Mouse (Mus musculus): ENCODE data around the gene Prpf19. TPM values are rescaled to one million over a fixed set of nuclear protein-coding genes. Genes with fewer than 3 reads are reported as not detected.
A peak's percentile ranks its signal among the peaks of the same experiment; 100 is the strongest.

Prpf19 gene
- total RNA-seq, 2 experiments from 2014 or later: 198 to 199 TPM

DNA sequence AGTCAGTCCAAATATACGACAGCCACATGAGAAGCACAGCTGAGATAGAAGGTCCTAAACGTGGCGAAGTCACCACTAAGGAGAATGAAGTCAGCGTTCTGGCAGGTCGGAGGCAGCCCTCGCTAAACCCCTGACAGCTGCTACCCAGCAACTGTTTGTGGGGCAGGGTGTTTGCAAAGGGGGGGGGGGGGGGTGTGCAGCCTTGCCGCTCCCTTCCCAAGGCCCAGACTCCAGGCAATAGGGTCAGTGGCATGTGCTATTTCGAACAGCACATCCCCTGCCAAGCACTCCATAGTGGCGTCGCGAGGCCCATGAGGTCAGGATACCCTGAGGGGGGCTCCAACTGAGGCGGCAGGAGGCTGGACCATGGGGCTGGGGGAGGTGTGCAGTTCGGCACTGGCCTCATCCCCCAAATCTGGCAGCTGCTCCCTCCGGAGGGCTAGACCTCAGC, 14.0 kb upstream of the Prpf19 start:
- intact Hi-C loops (cut with DNase I): loop anchor here (5.0 kb wide), 1 partner anchor 169 kb away; no protein-coding TSS in a partner anchor
- no peak for DNase-seq (ENCODE audit: extremely low spot score in 1 of 2, low spot score in 2 of 2)

DNA sequence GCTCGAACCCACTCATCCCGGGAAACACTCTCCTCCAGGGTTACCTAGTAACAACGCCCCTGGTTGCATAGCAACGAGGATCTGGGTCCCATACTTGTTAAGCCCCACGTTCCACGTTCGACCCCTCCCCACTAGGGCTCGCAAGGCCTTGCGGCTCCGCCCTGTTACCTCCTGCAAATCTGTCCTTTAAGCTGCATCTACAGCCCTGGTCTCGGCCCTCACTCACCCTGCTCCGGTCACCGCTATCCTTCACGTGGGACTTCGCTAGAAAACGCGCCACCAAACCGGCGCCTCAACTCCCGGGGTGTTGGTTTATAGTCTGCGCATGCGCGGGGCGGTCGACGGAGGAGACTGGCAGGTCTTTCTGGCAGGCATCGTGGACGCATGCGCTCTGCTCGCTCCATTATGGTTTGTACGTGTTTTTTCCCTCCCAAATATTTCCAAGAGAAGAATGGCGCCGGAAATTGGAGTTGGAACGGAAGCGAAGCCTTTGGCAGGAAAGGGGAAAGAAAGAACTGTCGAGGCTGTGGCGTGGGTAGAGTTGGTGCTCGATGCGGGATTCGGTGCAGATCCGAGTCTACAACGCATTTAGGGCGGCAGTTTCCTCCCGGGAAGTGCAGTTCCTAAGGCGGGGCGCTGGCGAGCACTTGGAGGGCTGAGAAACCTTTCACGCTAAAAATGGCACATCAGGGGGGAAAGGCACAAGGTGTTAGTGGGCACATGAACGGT, 13.4 kb upstream of the Prpf19 start, which contains the start of gene Tmem109:
Gene Tmem109, minus strand, starts transcription at position 576 of the 729 bp plus-strand sequence.
- DNase-seq (ENCODE audit: extremely low spot score in 1 of 2, low spot score in 2 of 2): peak; percentile 91 to 96
- intact Hi-C loops (cut with DNase I): loop anchor here (5.0 kb wide), 1 partner anchor 169 kb away; no protein-coding TSS in a partner anchor

DNA sequence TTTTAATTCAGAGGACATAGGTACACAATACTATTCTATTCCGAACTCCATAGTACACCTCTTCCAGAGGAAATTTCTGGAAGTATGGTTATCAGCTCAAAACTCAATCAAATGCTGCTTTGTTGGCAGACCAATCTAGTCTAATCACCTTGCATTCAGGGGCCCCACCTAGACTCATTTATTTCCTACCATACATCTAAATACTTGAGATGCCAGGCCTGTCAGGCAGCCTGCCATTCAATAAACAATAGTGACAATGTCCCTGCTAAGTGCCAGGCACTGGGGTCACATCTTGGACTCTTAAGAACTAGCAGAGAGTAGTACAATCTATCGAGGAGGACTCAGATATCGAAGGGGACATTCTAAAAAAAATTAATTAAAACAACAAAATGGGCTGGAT, 2.8 kb upstream of the Prpf19 start:
- intact Hi-C loops (cut with DNase I): no loop called here
- DNase-seq (ENCODE audit: extremely low spot score in 1 of 2, low spot score in 2 of 2): no peak

DNA sequence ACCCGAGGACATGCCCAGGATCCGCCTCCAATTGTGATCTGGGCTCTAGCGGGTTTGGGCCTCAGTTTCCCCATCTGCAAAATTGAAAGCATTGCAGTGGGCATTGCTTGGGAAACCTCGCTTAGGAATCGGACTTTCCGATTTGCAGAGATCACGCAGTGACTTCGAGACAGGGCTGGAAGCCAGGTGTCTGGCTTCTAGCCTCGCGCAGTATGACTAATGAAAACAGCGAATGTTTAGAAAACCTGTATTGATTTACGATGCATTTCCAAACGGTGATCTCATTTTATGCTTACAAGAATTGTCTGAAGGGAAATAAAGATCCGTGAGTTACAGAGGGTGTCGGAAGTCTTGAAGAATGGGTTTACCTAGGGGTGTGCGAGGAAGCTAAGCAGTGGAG, 677 bp downstream of the Prpf19 start:
- no peak for DNase-seq (ENCODE audit: extremely low spot score in 1 of 2, low spot score in 2 of 2)
- intact Hi-C loops (cut with DNase I): loop anchor here (5.0 kb wide), 1 partner anchor 52 kb away; the partner anchor contains the start of gene Ccdc86

DNA sequence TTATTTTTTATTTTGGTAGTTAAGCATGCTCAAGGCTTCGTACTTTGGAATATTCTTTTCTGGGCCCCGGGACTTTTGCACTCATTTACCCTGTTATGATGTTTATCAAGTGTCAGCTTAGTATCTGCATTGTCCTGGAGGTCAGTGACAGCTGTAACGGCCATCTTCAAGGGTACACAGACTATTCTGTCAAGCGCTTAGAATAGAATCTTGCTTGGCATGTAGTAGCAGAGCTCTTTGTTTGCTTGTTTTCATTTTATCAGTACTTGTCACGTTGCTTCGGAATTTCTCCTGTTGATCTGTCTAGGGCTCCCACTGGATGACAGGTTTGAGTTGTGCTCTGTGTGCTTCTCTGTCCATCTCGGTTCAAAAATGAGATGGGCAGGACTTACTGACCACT, 1.8 kb downstream of the Prpf19 start:
- intact Hi-C loops (cut with DNase I): loop anchor here (5.0 kb wide), 1 partner anchor 50 kb away; the partner anchor contains the start of gene Ccdc86
- no peak for DNase-seq (ENCODE audit: extremely low spot score in 1 of 2, low spot score in 2 of 2)

DNA sequence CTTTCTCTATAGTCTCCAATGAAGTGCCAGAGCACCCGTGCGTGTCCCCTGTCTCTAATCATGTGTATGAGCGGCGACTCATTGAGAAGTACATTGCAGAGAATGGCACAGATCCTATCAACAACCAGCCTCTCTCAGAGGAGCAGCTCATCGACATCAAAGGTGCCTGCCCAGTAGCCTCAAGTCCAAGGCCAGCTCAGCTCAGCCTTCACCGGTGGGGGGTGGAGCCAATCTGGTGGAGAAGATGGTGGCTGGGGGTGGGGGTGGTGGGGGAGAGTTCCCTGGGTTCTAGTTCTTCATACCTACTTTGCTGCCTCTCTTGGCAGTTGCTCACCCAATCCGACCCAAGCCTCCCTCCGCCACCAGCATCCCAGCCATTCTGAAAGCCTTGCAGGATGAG, 2.5 kb downstream of the Prpf19 start:
- intact Hi-C loops (cut with DNase I): loop anchor here (5.0 kb wide), 1 partner anchor 50 kb away; the partner anchor contains the start of gene Ccdc86
- DNase-seq (ENCODE audit: extremely low spot score in 1 of 2, low spot score in 2 of 2): no peak

DNA sequence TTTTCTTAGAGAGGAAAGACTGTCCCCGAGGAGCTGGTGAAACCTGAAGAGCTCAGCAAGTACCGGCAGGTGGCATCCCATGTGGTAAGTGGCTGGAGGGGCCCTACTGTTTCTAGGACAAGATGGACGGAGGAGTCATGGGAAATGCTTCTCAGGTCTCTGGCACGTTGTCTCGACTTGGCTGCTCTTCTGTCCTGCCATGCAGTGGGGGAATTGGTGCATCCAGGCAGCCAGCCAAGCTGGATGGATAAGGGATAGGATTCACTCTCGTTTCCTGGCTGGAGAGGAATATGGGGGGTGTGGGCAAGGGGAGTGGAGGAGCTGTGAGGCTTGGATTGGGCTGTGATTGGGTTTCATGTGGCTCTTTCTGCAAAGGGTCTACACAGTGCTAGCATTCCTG, 5.3 kb downstream of the Prpf19 start:
- intact Hi-C loops (cut with DNase I): no loop called here
- DNase-seq (ENCODE audit: extremely low spot score in 1 of 2, low spot score in 2 of 2): peak in 1 of 2 experiments; percentile 56

DNA sequence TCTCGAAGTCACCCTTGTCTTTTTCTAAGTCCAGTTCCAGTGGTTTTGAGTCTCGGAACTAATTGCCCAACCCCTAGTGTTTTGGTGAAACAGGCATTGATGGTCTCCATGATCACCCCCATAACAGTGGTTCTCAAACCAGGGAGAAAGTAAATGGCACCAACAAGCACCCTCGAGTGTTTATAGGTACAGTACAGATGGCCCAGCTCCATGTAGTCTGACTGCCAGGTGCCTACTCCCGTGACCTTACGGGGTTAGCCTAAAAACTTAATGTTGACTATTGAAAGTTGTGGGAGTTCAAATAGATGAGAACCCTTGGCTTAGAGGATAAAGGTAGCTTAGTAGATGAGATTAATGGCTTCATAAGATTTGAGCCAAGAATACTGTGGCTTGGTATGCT, 6.0 kb downstream of the Prpf19 start:
- intact Hi-C loops (cut with DNase I): no loop called here
- DNase-seq (ENCODE audit: extremely low spot score in 1 of 2, low spot score in 2 of 2): no peak

DNA sequence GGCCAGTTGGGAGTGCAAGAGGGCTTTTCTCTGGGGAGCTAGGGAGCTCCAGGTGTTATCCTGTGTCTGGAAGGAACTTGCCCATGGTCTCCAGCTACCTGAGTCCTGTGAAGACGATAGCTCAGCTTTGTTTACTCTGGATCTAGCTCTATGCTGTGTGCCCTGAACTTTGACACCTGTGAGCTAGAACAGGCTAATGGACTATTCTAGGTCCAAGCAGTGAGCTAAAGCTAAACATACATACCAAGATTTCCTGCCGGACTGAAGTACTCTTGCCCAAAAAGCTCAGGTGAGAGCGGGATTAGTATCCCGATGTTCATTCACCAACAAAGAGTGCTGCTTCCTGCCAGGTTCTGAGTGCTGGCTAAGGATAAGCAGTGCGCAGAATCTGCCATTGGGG, 9.5 kb downstream of the Prpf19 start:
- DNase-seq (ENCODE audit: extremely low spot score in 1 of 2, low spot score in 2 of 2): no peak
- intact Hi-C loops (cut with DNase I): no loop called here

DNA sequence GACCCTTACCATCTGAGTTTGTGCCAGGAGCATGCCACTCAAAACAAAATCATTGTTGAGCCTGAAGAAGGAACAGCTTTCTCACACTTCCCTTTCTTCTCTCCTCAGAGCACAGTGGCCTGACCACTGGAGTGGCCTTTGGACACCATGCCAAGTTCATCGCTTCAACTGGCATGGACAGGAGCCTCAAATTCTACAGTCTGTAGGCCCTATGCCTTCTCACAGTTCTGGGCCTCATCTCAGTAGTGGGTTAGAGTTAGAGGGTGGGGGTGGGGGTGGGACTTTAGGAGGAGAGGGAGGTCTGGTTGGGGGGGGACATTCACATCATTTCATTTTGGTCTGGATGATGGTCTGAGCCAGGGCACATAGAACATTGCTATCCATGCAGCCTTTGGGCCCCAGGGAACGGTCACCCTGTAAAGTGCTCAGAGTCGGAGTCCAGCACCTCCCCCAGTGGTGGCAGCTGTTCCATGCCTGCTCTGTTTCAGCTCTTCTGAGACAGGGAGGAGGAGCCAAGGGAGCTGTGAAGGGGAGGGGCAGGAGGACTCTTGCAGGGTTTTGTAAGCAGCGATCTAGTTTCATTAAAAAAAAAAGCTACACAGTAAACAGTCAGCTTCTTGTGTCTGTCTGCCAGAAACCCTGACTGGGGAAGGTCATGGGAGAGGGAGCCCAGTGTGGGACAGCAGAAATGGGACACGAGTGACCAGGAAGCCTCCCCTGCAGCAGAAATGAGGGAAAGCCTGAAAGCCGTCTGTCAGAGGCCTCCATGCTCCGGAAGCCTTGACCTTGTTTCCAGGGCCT, 10.1 kb downstream of the Prpf19 start:
- intact Hi-C loops (cut with DNase I): no loop called here

DNA sequence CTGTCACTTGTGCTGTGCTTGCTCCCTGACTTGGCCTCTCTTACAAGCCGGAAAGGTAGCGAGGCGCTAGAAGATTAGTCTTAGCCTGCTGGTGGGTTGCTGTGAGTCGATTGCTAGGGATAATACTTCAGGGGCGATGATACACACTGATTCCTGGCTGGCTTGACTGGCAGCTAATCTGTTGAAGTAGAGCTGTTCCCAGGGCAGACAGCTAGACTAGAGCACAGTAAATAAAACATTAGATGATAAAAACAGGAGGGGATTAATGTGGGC, 10.6 kb downstream of the Prpf19 start:
- intact Hi-C loops (cut with DNase I): no loop called here
- no peak for DNase-seq (ENCODE audit: extremely low spot score in 1 of 2, low spot score in 2 of 2)

More for the DNA sequence above, 10.1 kb downstream of the Prpf19 start:
- peak in 1 of 2 experiments; percentile 82 for DNase-seq (ENCODE audit: extremely low spot score in 1 of 2, low spot score in 2 of 2)

DNA sequence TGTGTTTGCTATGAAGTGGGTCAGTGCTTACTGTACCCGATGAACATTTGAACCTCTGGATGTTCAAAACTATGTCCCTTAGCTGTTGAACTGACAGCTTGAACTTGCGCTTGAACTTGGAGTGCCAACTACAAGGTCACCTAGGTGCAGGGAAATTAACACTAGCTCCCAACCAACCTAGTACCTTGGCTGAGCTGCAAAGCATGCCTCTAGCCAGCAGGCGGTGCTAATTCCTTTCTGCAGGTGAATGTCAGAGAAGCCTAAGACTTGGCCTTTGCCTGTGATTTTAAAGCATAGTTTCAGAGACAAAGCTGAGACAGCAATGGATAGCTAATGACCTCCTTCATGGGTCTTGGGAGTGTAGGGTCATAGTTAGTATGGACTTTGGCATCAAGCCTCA, 12.9 kb downstream of the Prpf19 start:
- peak; percentile 46 to 57 for DNase-seq (ENCODE audit: extremely low spot score in 1 of 2, low spot score in 2 of 2)
- intact Hi-C loops (cut with DNase I): no loop called here

DNA sequence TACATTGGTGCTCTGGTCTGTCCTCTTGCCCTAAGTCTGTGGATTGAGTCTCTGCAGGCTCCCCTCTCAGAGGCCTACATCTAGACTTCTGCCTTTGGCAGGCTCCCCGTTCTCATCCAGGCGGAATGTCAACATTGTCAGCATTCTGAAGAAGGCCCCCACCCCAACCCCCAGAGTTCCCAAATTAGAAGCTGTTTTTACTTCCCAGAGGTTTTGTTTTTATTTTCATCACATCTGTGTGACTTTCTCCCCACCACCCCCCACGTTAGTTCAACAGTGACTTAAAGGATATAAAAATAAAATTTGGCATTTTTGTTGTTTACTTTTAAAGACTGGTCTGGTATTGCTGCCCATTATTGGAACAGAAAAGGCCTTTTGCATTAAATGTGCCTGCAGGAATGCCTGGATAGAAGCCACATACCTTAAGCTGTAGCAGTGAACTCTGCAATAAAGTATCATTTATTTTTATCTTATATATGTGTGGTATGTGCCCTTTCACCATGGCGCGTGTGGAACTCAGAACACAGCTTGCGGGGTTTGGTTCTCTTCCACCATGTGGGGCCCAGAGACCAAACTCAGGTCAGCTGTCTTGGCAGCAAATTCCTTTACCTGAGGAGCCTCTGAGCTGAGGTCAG, 14.2 kb downstream of the Prpf19 start:
- intact Hi-C loops (cut with DNase I): no loop called here
- peak in 1 of 2 experiments; percentile 41 for DNase-seq (ENCODE audit: extremely low spot score in 1 of 2, low spot score in 2 of 2)

DNA sequence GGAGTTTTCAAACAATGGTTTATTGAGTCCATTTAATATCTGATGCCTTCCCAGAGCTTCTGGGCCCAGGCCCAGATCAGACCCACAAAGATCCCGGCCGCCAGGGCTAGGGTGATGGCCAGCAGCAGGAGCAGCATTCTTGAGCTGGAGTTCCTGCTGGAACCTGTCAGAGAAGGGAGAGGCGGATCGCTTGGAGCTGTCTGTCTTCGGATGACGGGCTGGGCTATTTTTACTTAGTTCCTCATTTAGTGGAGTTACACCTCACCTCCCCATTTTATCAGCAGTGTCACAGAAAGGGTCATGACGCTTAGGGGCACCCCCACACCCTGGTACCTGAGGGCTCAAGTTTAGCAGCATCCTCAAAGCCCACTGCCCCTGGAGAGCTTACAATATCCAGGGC, 19.3 kb downstream of the Prpf19 start:
- intact Hi-C loops (cut with DNase I): no loop called here

DNA sequence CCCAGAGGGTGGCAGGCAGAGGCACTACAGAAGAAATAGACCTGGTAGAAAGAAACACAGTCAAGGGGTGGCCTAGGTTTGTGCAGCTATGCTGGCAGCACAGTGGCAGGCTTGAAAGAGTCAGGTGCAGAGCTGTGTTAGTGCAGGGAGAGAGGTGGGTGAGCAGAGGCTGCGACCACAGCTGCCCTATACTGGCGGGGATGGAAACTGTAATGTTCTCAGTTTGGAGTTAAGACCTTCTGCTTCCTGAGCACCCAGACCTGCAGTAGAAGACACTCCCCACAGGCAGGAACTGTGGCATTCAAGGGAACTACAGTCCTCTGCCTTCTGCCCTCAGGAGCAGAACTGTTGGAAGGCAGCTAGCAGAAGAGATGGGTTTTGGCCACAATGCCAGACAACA, 19.8 kb downstream of the Prpf19 start:
- intact Hi-C loops (cut with DNase I): no loop called here
- DNase-seq (ENCODE audit: extremely low spot score in 1 of 2, low spot score in 2 of 2): no peak

More for the DNA sequence above, 19.3 kb downstream of the Prpf19 start:
- no peak for DNase-seq (ENCODE audit: extremely low spot score in 1 of 2, low spot score in 2 of 2)

DNA sequence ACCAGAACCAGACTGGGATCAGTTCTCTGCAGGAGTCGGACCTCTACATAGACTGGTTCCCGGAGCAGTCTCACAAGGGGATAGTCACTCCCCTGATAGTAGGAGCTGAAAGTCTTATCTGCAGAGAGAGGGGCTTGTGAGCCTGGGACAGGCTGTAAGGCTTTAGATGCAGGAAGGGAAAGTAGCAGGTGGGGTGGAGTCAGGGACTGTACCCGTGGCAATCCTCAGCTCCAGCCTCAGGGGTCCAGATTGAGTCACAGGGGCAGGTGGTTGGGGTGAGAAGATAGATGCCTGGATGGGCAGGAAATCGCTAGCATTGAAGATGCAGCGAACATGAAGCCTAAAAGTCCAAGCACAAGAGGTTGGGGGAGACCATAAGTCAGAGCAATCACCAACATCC, 21.5 kb downstream of the Prpf19 start:
- intact Hi-C loops (cut with DNase I): no loop called here
- no peak for DNase-seq (ENCODE audit: extremely low spot score in 1 of 2, low spot score in 2 of 2)

DNA sequence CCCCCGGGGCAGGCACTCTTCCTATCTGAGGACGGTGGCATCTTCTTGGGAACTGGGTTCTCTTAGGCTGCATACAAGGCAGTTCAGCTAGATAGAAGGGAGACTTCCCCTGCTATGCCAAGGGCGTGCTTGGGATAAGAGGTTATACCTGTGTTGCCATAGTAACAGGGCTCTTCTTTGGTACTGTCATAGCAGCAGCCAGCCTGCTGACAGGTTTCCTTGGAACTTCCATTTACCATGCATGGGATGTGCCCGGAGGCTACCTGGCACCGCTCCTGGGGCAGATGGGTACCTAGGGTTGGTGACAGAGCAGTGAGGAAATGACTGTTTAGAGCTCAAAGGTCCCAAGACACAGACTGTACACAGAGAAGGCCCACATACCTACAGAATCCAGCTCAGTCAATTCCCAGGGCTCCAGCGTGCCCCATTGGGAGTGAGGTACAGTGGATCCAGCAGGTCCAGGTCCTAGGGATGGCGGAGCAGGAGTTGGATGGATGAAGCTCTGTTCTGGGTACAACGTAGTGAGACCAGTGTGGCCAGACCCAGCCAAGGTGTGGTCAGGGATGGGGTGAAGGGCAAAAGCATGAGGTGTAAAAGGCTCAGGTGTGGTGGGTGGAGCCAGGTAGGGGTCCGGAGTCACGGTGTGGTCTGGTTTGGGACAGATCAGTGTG, 23.4 kb downstream of the Prpf19 start:
- intact Hi-C loops (cut with DNase I): no loop called here
- DNase-seq (ENCODE audit: extremely low spot score in 1 of 2, low spot score in 2 of 2): no peak

DNA sequence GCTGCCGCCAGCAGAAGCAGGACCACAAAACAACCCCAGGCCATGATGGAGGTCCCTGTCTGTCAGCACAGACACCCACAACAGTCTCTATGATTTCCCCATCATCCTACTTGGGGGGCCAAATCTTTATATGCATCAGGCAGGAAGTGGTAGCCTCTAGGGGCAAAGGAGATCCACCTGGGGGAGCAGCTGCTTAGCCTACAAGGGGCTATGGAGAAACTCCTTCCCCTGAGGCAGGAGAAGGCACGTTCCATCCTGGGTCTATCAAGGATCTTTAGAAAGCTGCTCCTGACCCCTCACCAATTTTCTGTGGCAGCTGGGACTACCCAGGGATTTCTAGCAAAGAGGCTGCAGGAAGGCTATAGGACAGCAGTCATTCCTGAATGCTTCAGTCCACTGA, 25.5 kb downstream of the Prpf19 start, which contains the start of gene Zp1:
Gene Zp1, minus strand, starts transcription at position 101 of the 400 bp plus-strand sequence.
- DNase-seq (ENCODE audit: extremely low spot score in 1 of 2, low spot score in 2 of 2): no peak

DNA sequence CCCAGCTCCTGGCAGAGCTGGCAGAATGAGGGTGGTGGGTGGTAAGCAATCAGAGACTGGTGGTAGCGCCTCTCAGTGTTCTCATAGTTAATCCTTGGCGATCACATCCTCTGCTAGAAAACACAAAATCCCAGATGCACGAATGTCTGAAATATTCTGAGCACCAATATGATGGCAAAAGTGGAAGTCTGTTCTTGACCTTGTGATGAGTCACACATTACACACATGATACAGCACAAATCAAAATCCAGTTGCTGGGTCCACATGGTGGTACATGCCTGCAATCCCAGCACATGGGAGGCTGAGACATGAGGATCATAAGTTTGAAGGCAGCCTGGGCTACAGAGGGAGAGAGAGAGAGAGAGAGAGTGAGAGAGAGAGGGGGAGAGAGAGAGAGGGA, 26.0 kb downstream of the Prpf19 start:
- intact Hi-C loops (cut with DNase I): no loop called here
- DNase-seq (ENCODE audit: extremely low spot score in 1 of 2, low spot score in 2 of 2): no peak

More for the DNA sequence above, 25.5 kb downstream of the Prpf19 start, which contains the start of gene Zp1:
- intact Hi-C loops (cut with DNase I): no loop called here
